Mouse (Mus musculus) lung, embryonic 14.5 days (tissue): Measurements from ENCODE around the gene Pou6f1. TPM values are rescaled to one million over a fixed set of nuclear protein-coding genes. Genes with fewer than 3 reads are reported as not detected.
"Not testable (repeated sequence)": the region's sequence is repeated elsewhere in the genome, so short reads cannot be mapped to it uniquely, and the experiment has no call there.

ENCODE experiments used
- ATAC-seq: fragments of 200-750 bp; cut with Nextera tagmentation; 2 replicates; pipeline ENCODE4 v1.8.0; 2017; ENCODE audit warnings: mild to moderate bottlenecking, moderate TSS enrichment, moderate library complexity; ENCODE audit not compliant: insufficient read depth
- DNase-seq: peaks from one replicate; pipeline ENCODE4 v3.0.0-alpha.2; 2015
- H3K27ac ChIP-seq: fragments of 300-500 bp; sonication (generic); 2 replicates; pipeline ENCODE4 v1.5.1; 2014; ENCODE audit warnings: low read depth, mild to moderate bottlenecking, moderate library complexity
- H3K27me3 ChIP-seq: fragments of 300-500 bp; sonication (generic); 2 replicates; pipeline ENCODE4 v1.6.1; 2014; ENCODE audit warnings: low read length, control low read depth; ENCODE audit not compliant: insufficient read depth
- H3K36me3 ChIP-seq: fragments of 300-500 bp; sonication (generic); 2 replicates; pipeline ENCODE4 v1.6.1; 2014; ENCODE audit warnings: control low read depth; ENCODE audit not compliant: insufficient read depth
- H3K4me1 ChIP-seq: fragments of 300-500 bp; sonication (generic); 2 replicates; pipeline ENCODE4 v1.6.1; 2014; ENCODE audit warnings: antibody characterized with exemption, control low read depth; ENCODE audit not compliant: insufficient read depth
- H3K4me2 ChIP-seq: fragments of 300-500 bp; sonication (generic); 2 replicates; pipeline ENCODE4 v1.6.1; 2014; ENCODE audit warnings: mild to moderate bottlenecking
- H3K4me3 ChIP-seq: fragments of 300-500 bp; sonication (generic); 2 replicates; pipeline ENCODE4 v1.5.1; 2014; ENCODE audit warnings: low read depth, low read length
- H3K9ac ChIP-seq: fragments of 300-500 bp; sonication (generic); 2 replicates; pipeline ENCODE4 v1.6.1; 2014
- H3K9me3 ChIP-seq: fragments of 300-500 bp; sonication (generic); 2 replicates; pipeline ENCODE4 v1.6.1; 2016; ENCODE audit warnings: low read depth, low read length, control low read depth
- CTCF ChIP-seq: IDR thresholded peaks from 2 replicates; pipeline ENCODE4 v1.5.1; 2016; ENCODE audit warnings: antibody characterized with exemption, low read depth
- WGBS: fragments of 180-500 bp; shearing (Covaris S2); extraction: QIAGEN DNeasy Blood & Tissue Kit; methylation state at CpG from one replicate; pipeline ENCODE4 v1.1.7; 2014; 5-methylcytosine and 5-hydroxymethylcytosine counted together
- polyA plus RNA-seq: library from polyadenylated mRNA; unstranded; fragments of >200 nt; fragmentation: Nextera tagmentation; extraction: Ambion mirVana; gene quantifications from 2 replicates; pipeline ENCODE4 v1.2.1, GENCODE M21; 2014

Gene Pou6f1
- polyA plus RNA-seq, 1 experiment from 2014 or later: 7.6 TPM

- Histone ChIP-seq H3K4me1 (peaks cover 3% of the 10 kb centered on the region; the same call in 1 of the 2 replicates), H3K27me3 (no peaks in the 10 kb centered on the region), H3K9me3 (no peaks in the 10 kb centered on the region), H3K4me3 (no peak overlapping the region), H3K27ac (no peak overlapping the region), H3K4me2 (no peak overlapping the region), H3K9ac (no peak overlapping the region), H3K36me3 (no peaks in the 10 kb centered on the region)
- DNase-seq (no peak), ATAC-seq (no peak)
- no peak for TF ChIP-seq CTCF
- WGBS: 72% methylated on average over 7 of the region's 7 CpGs
These were observed 12.2 kb upstream of the Pou6f1 start for GRCm38 (mm10) chr15:100611951-100612350.

- not testable (repeated sequence) for H3K27ac ChIP-seq, ATAC-seq, H3K9me3 ChIP-seq, H3K4me1 ChIP-seq, H3K4me3 ChIP-seq, H3K36me3 ChIP-seq, H3K9ac ChIP-seq, DNase-seq, H3K27me3 ChIP-seq, H3K4me2 ChIP-seq
- TF ChIP-seq CTCF: 0 out of 2 replicates have a peak, but pooled peaks have one; percentile 9
- 86% methylated on average over 8 of the region's 8 CpGs for whole genome bisulfite sequencing
These were observed 6.9 kb upstream of the Pou6f1 start for GRCm38 (mm10) chr15:100606677-100607076.

GRCm38 (mm10) chr15:100601669-100602068 is 1.9 kb upstream of the Pou6f1 start:
- Histone ChIP-seq H3K9me3 (no peaks in the 10 kb centered on the region), H3K36me3 (no peaks in the 10 kb centered on the region), H3K4me2 (no peak overlapping the region), H3K27me3 (peaks cover 25% of the 10 kb centered on the region), H3K4me3 (no peak overlapping the region), H3K9ac (no peak overlapping the region), H3K27ac (no peak overlapping the region), H3K4me1 (peaks cover 4% of the 10 kb centered on the region; the same call in 1 of the 2 replicates)
- ATAC-seq (no peak), DNase-seq (no peak)
- WGBS: 45% methylated on average over 3 of the region's 3 CpGs
- TF ChIP-seq CTCF: no peak

GRCm38 (mm10) chr15:100600696-100601272 is 1.0 kb upstream of the Pou6f1 start:
- Histone ChIP-seq H3K27ac (no peak overlapping the region), H3K27me3 (peaks cover 25% of the 10 kb centered on the region), H3K4me3 (peak overlapping the region; percentile 77; the same call in 1 of the 2 replicates), H3K4me2 (peak overlapping the region; percentile 98), H3K9ac (no peak overlapping the region), H3K36me3 (no peaks in the 10 kb centered on the region), H3K9me3 (no peaks in the 10 kb centered on the region), H3K4me1 (peaks cover 4% of the 10 kb centered on the region; the same call in 1 of the 2 replicates)
- ATAC-seq: no peak
- no peak for TF ChIP-seq CTCF
- no peak for DNase-seq
- 13% methylated on average over 21 of the region's 21 CpGs for WGBS

- no peak overlapping the region for H3K27ac ChIP-seq
- H3K9me3 ChIP-seq: no peaks in the 10 kb centered on the region
- H3K4me1 ChIP-seq: peaks cover 4% of the 10 kb centered on the region; the same call in 1 of the 2 replicates
- H3K36me3 ChIP-seq: no peaks in the 10 kb centered on the region
- peaks cover 25% of the 10 kb centered on the region for H3K27me3 ChIP-seq
- ATAC-seq (peak; percentile 76), DNase-seq (peak; percentile 88)
- H3K9ac ChIP-seq: peak overlapping the region; percentile 80
- TF ChIP-seq CTCF: peak; percentile 63
- peak overlapping the region; percentile 98 for H3K4me2 ChIP-seq
- peak overlapping the region; percentile 77 for H3K4me3 ChIP-seq
- WGBS: under 1% methylated on average over 35 of the region's 35 CpGs
These were observed 387 bp upstream of the Pou6f1 start for GRCm38 (mm10) chr15:100600047-100600695.

- peak overlapping the region; percentile 77 for H3K4me3 ChIP-seq
- H3K27me3 ChIP-seq: peaks cover 25% of the 10 kb centered on the region
- WGBS: 3% methylated on average over 12 of the region's 12 CpGs
- H3K9me3 ChIP-seq: no peaks in the 10 kb centered on the region
- peak; percentile 73 for DNase-seq
- peak; percentile 58 for ATAC-seq
- H3K4me2 ChIP-seq: peak overlapping the region; percentile 98
- no peak for TF ChIP-seq CTCF
- H3K4me1 ChIP-seq: peaks cover 4% of the 10 kb centered on the region; the same call in 1 of the 2 replicates
- no peaks in the 10 kb centered on the region for H3K36me3 ChIP-seq
- peak overlapping the region; percentile 80 for H3K9ac ChIP-seq
- no peak overlapping the region for H3K27ac ChIP-seq
These were observed 905 bp downstream of the Pou6f1 start for GRCm38 (mm10) chr15:100598883-100599275.

GRCm38 (mm10) chr15:100598287-100598882 is 1.4 kb downstream of the Pou6f1 start:
- Histone ChIP-seq H3K27ac (no peak overlapping the region), H3K9me3 (no peaks in the 10 kb centered on the region), H3K9ac (peak overlapping the region; percentile 80), H3K36me3 (no peaks in the 10 kb centered on the region), H3K4me2 (peak overlapping the region; percentile 98), H3K4me1 (peaks cover 4% of the 10 kb centered on the region; the same call in 1 of the 2 replicates), H3K27me3 (peaks cover 21% of the 10 kb centered on the region), H3K4me3 (peak overlapping the region; percentile 77)
- no peak for TF ChIP-seq CTCF
- ATAC-seq (no peak), DNase-seq (peak; percentile 38)
- WGBS: 18% methylated on average over 9 of the region's 9 CpGs
